Mouse (Mus musculus) bone marrow, adult 2 months (tissue): Measurements from ENCODE around the gene Krt81.

Experiments used
- CTCF ChIP-seq: fragments of 200-500 bp; IDR thresholded peaks from 2 replicates; pipeline ENCODE4 v1.5.1; 2011; ENCODE audit warnings: low read length, control low read depth; ENCODE audit not compliant: control insufficient read depth, insufficient read depth
- POLR2A ChIP-seq: fragments of 200-500 bp; IDR thresholded peaks from 2 replicates; pipeline ENCODE4 v1.6.1; 2011; ENCODE audit warnings: low read depth, mild to moderate bottlenecking, control low read depth, low read length, borderline replicate concordance; ENCODE audit not compliant: control insufficient read depth

- TF ChIP-seq POLR2A (no peak), CTCF (no peak)
Observed at GRCm38 (mm10) chr15:101458361-101458930, 5.1 kb downstream of the Krt81 start.
